Mouse (Mus musculus): ENCODE data around the gene Nnat.

DNA sequence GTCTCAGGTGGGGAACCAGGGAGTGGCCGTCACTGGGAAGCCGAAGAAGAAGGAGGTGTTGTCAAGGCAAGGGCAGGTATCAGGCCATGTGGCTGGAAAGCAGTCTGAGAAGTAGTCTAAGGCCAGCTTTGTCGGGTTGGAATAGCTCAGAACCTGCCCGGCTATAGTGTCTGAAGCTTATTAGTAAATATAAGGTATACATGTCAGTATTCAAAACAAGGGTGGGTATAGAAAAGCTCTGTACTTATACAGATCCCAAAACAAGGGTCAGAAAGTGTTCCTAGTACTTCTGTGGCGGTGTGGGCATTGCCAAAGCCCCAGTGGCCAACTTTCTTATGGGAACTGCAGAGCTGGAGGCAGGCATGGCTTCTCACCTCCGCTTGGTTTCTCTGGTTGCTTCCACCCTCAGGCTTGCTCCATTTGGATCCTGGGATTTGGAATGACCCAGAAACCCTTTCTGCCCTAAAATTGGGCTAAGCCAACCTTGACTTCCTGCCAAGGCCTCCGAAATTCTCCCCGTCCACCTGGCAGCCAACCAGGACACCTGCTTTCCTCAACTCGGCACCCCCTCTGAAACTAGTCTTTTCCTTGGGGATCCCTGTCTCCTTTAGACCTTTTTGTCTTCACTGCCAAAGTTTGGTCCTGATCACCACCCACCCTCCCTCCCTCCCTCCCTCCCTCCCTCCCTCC, 10.1 kb downstream of the Nnat start:
- TF ChIP-seq POLR2A (IDR thresholded peaks at IDR 0.05; ENCODE audit: borderline replicate concordance, extremely low read depth, insufficient read depth, insufficient read length, poor library complexity, severe bottlenecking) (no peak), CTCF (IDR thresholded peaks at IDR 0.05; ENCODE audit: borderline replicate concordance, extremely low read depth, insufficient read depth, insufficient read length) (no peak)
